Mouse (Mus musculus): ENCODE results near the gene Cntn3.

Cntn3 gene

GRCm38 (mm10) chr6:102478320-102479080, 94.4 kb downstream of the Cntn3 start:
- no peak for DNase-seq (ENCODE audit: low read depth)

DNA sequence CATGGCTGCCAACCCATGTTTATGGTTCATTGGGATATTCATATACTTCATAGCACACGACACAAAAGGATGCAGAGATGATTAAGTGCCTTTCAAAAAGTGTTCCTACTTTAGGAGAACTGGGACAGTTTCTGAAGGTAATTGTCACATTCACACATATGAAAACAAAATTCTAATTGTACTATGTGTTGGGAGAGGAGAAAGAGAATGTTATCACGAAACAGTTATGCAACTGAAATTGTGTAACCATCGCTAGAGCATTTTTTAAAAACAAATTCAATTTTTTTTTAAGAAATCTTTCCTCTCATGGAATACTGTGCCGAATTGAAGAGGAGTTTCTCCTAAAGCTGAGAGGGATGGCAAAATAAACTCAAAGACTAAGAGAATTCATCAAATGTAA, 134.5 kb downstream of the Cntn3 start:
- no peak for DNase-seq (ENCODE audit: low read depth)

DNA sequence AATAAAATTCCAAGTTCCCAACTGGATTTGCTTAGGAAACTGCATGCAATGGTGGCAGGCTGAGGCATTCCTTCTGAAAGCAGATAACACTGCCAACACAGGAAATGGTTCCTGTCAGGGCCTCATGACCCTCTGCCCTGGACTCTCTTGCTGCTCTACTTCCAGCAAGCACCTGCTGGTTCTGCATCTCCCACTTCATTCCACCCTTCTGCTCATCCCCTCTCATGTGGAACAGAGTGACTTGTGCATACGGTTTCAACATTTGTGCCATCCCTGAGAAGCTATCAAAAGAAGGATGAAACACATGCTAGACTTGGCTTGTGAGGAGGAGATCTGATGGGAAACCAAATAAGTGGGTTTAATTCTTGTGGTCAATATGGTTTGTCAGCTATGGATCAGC, 145.4 kb downstream of the Cntn3 start:
- no peak for DNase-seq (ENCODE audit: low read depth)

GRCm38 (mm10) chr6:102421781-102422180, 151.1 kb downstream of the Cntn3 start:
- DNase-seq (ENCODE audit: low read depth), result no peak

GRCm38 (mm10) chr6:102388590-102388989, 184.3 kb downstream of the Cntn3 start:
- no peak for DNase-seq (ENCODE audit: low read depth)

DNA sequence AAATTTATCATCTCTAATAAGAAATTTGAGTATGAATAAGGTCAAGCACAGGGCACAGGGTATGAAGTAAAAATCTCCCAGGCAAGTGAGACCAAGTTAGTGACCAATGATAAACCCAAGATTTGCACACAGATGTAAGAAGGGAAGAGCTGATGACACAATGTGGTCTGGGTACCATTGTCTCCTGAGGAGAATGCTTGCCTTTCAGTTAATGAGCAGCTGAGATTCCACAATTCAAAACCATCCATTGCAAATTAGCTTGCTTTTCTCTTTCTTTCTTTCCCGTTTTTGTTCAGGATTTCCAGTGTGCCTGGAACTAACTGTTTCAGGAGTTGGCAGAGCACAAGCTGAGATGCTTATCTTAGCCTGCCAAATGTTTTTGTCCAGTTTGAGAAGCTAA, 200.8 kb downstream of the Cntn3 start:
- no peak for DNase-seq (ENCODE audit: low read depth)

- no peak for DNase-seq (ENCODE audit: low read depth)
Observed at GRCm38 (mm10) chr6:102363880-102364279, 209.0 kb downstream of the Cntn3 start.

DNA sequence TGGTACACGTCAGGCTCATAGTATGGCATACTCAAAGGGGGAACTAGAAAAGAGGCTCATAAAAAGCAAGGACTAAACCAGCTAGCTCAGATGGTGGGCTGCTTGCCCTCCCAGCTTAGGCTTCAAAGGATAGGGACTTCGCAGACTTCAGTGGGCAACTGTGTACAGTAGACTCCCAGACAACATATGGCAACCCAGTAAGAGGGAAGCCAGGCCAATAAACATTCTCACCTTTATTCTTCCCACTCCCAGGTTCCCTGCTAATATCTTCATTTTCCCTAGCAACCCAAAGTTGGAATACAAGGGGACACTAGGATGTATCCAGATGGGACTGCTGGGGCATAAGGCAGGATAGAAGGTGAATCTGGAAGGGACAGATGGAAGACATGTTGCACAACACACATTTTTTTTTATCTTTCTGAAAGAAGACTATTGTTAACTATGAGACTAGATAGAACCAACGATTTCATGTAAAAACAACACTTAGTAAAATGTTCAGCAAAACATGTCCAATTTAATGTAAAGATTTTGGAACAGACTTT, 209.5 kb downstream of the Cntn3 start:
- no peak for DNase-seq (ENCODE audit: low read depth)

GRCm38 (mm10) chr6:102332144-102332543, 240.8 kb downstream of the Cntn3 start:
- no peak for DNase-seq (ENCODE audit: low read depth)

GRCm38 (mm10) chr6:102326711-102327110, 246.2 kb downstream of the Cntn3 start:
- DNase-seq (ENCODE audit: low read depth), result no peak

GRCm38 (mm10) chr6:102322614-102323284, 250.2 kb downstream of the Cntn3 start:
- DNase-seq (ENCODE audit: low read depth), result no peak

DNA sequence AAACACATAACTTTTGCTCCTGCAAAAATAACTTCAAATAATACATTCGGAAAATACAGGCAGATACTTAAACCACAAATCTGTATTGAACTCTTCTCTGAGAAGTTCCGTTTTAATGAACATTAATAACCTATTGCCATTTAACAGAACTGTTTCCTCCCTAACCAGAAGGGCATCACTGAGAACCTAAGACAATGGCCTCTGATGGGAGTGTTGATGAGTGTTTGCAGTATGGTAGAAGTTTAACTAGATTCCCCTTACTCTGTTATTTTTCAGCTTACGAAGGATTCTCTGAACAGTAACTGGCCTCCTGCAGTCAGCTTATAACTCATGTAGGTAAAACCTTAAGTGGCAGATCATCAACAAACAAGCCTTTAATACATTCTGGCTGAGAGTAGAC, 253.1 kb downstream of the Cntn3 start:
- no peak for DNase-seq (ENCODE audit: low read depth)

GRCm38 (mm10) chr6:102282889-102283288, 290.0 kb downstream of the Cntn3 start:
- no peak for DNase-seq (ENCODE audit: low read depth)

GRCm38 (mm10) chr6:102231015-102231414, 341.9 kb downstream of the Cntn3 start:
- DNase-seq (ENCODE audit: low read depth), result no peak

DNA sequence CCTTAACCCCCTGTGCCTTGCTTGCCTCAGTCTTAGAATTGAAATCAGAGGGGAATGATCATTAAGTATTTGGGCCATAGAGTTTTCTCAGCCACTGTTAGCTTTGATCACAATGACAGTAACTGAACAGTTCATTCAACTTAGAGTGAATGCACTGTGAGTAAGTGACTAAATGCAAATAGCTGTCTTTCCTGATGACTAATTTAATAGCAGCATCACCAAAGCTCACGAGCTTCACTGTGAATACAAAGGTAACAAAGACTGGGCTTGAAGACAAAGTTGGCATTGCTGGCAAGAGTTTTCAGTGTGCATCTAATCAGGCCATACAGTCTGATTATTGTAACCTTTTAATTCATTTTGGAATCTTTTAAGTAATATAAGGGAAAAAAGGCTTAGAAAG, 386.6 kb downstream of the Cntn3 start:
- no peak for DNase-seq (ENCODE audit: low read depth)

GRCm38 (mm10) chr6:102170913-102171312, 402.0 kb downstream of the Cntn3 start:
- DNase-seq (ENCODE audit: low read depth), result peak; percentile 13

DNA sequence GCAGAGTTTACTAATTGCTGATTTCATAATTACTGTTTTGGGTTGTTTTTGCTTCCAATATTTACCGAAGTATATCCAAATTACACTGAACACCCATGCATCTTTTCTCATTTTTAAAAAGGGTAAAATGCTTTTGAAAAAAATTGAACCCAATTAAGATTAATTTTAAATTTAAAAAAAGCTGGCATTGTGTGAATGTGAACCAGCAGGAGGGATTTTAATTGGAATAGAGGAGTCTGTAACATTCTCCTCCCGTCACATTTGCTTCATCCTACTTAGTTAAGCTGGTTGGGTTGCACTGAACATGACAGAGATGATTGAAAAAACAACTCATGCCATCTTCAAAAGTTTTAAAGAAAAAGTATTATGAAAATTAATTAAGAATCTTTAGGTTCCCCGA, 411.7 kb downstream of the Cntn3 start:
- no peak for DNase-seq (ENCODE audit: low read depth)

DNA sequence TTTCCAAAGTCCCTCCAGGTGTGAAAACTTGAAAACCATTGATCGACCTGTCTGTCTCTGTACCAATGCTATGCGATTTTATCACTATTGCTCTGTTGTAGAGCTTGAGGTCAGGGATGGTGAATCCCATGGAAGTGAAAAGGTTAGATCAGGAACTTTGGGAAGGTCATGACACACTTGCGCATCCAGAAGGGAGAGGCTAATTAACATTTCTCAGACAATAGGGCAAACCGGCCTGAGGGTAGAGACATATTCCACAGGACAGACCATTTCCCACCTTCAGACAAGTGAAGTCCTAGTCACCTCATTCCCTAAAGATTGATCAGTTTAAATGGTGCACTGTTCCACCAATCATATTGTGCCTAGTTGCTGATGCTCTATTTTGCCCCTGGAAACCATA, 451.2 kb downstream of the Cntn3 start:
- no peak for DNase-seq (ENCODE audit: low read depth)

GRCm38 (mm10) chr6:102120003-102120402, 452.9 kb downstream of the Cntn3 start:
- no peak for DNase-seq (ENCODE audit: low read depth)

DNA sequence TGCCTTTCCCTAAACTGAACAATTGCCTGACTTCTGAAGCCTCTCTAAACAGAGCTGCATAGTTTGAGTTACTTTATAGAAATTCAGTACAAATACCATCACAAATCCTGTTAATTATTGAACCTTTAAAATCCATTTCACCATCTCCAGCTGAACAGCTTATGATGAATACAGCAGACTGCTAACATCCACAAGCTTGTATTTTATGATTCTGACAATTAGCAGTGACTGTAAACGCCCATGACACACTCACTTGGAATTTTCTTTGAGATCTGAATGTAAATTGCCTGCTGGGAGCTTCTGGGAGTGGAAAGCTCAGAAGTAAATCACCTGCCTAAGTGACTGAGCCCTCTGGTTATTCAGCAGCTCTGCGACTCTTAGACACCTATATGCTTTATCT, 459.3 kb downstream of the Cntn3 start:
- no peak for DNase-seq (ENCODE audit: low read depth)
